Mouse (Mus musculus): Measurements from ENCODE around the gene Rab30.
"Not testable (repeated sequence)": the region's sequence is repeated elsewhere in the genome, so short reads cannot be mapped to it uniquely, and the experiment has no call there.

Gene Rab30

GRCm38 (mm10) chr7:92750395-92750794 lies 9.0 kb downstream of the Rab30 start:
- DNase-seq (ENCODE audit: low spot score), result no peak

GRCm38 (mm10) chr7:92758067-92758466 lies 16.7 kb downstream of the Rab30 start:
- DNase-seq (ENCODE audit: low spot score), result no peak

GRCm38 (mm10) chr7:92760651-92761050 lies 19.2 kb downstream of the Rab30 start:
- no peak for DNase-seq (ENCODE audit: low spot score)

GRCm38 (mm10) chr7:92761161-92761560 lies 19.8 kb downstream of the Rab30 start:
- DNase-seq (ENCODE audit: low spot score), result no peak

- DNase-seq (ENCODE audit: low spot score), result no peak
These were observed 24.0 kb downstream of the Rab30 start for GRCm38 (mm10) chr7:92765426-92765825.

- DNase-seq (ENCODE audit: low spot score), result no peak
These were observed 25.0 kb downstream of the Rab30 start for GRCm38 (mm10) chr7:92766096-92767090.

GRCm38 (mm10) chr7:92768116-92768515 lies 26.7 kb downstream of the Rab30 start:
- not testable (repeated sequence) for DNase-seq (ENCODE audit: low spot score)

- no peak for DNase-seq (ENCODE audit: low spot score)
These were observed 27.5 kb downstream of the Rab30 start for GRCm38 (mm10) chr7:92768859-92769258.

- DNase-seq (ENCODE audit: low spot score), result no peak
These were observed 31.6 kb downstream of the Rab30 start for GRCm38 (mm10) chr7:92773006-92773405.

- no peak for DNase-seq (ENCODE audit: low spot score)
These were observed 32.2 kb downstream of the Rab30 start for GRCm38 (mm10) chr7:92773596-92773995.

GRCm38 (mm10) chr7:92774741-92775140 lies 33.3 kb downstream of the Rab30 start:
- no peak for DNase-seq (ENCODE audit: low spot score)

GRCm38 (mm10) chr7:92775703-92776102 lies 34.3 kb downstream of the Rab30 start:
- no peak for DNase-seq (ENCODE audit: low spot score)

- DNase-seq (ENCODE audit: low spot score), result no peak
These were observed 35.2 kb downstream of the Rab30 start for GRCm38 (mm10) chr7:92776647-92777046.

- DNase-seq (ENCODE audit: low spot score), result peak; percentile 42
These were observed 35.9 kb downstream of the Rab30 start for GRCm38 (mm10) chr7:92777108-92777973.

GRCm38 (mm10) chr7:92779058-92779457 lies 37.7 kb downstream of the Rab30 start:
- no peak for DNase-seq (ENCODE audit: low spot score)

- DNase-seq (ENCODE audit: low spot score), result no peak
These were observed 40.0 kb downstream of the Rab30 start for GRCm38 (mm10) chr7:92781361-92781760.

- DNase-seq (ENCODE audit: low spot score), result no peak
These were observed 40.5 kb downstream of the Rab30 start for GRCm38 (mm10) chr7:92781948-92782347.

GRCm38 (mm10) chr7:92782511-92782910 lies 41.1 kb downstream of the Rab30 start:
- peak; percentile 18 for DNase-seq (ENCODE audit: low spot score)

- DNase-seq (ENCODE audit: low spot score), result no peak
These were observed 41.9 kb downstream of the Rab30 start for GRCm38 (mm10) chr7:92783166-92783806.

- no peak for DNase-seq (ENCODE audit: low spot score)
These were observed 42.5 kb downstream of the Rab30 start for GRCm38 (mm10) chr7:92783914-92784313.

- DNase-seq (ENCODE audit: low spot score), result no peak
These were observed 54.3 kb downstream of the Rab30 start for GRCm38 (mm10) chr7:92795749-92796148.

- DNase-seq (ENCODE audit: low spot score), result no peak
These were observed 55.4 kb downstream of the Rab30 start for GRCm38 (mm10) chr7:92796813-92797212.

All from ovary, postnatal 36 days (tissue).